Mouse (Mus musculus): ENCODE measurements around the gene Enox1. TPM values are rescaled to one million over a fixed set of nuclear protein-coding genes. Genes with fewer than 3 reads are reported as not detected.
"Not testable (repeated sequence)": the region's sequence is repeated elsewhere in the genome, so short reads cannot be mapped to it uniquely, and the experiment has no call there.

The Enox1 gene
- polyA plus RNA-seq (2015; fragmentation: Nextera tagmentation; extraction: Ambion mirVana) = 17.8 and 19.4 TPM in 2 replicates

- ATAC-seq (ENCODE audit: insufficient number of reproducible peaks, low FRiP score, low TSS enrichment, low read depth) = peak; percentile 72
- WGBS = under 1% methylated on average over 73 of the region's 73 CpGs
- H3K9ac ChIP-seq = peak within 1 kb of the TSS; percentile 68
- H3K4me3 ChIP-seq = peak within 1 kb of the TSS; percentile 79
- H3K4me1 ChIP-seq = peaks cover 19% of the 10 kb centered on the region
- H3K27ac ChIP-seq = peak within 1 kb of the TSS; percentile 79
- H3K4me2 ChIP-seq = peak within 1 kb of the TSS; percentile 97
- no peaks in the 10 kb centered on the region for H3K36me3 ChIP-seq
- H3K27me3 ChIP-seq = peaks cover 17% of the 10 kb centered on the region
- H3K9me3 ChIP-seq = no peaks in the 10 kb centered on the region
Measured at GRCm38 (mm10) chr14:77156222-77156910, at the start of gene Enox1. Gene Enox1, plus strand, starts transcription at chr14:77156763.

- H3K4me3 ChIP-seq, H3K36me3 ChIP-seq: not testable (repeated sequence)
Measured at GRCm38 (mm10) chr14:77110622-77111021, 45.9 kb upstream of the Enox1 start.

GRCm38 (mm10) chr14:77130612-77131011 is 26.0 kb upstream of the Enox1 start:
- no peak overlapping the region for H3K4me3 ChIP-seq
- no peaks in the 10 kb centered on the region for H3K27me3 ChIP-seq
- no peak overlapping the region for H3K27ac ChIP-seq
- H3K4me1 ChIP-seq = no peaks in the 10 kb centered on the region
- H3K9me3 ChIP-seq = no peaks in the 10 kb centered on the region
- H3K4me2 ChIP-seq = no peak overlapping the region
- ATAC-seq (ENCODE audit: insufficient number of reproducible peaks, low FRiP score, low TSS enrichment, low read depth) = no peak
- no peaks in the 10 kb centered on the region for H3K36me3 ChIP-seq
- no peak overlapping the region for H3K9ac ChIP-seq
- WGBS = 85% methylated on average over 5 of the region's 5 CpGs

More at GRCm38 (mm10) chr14:77110622-77111021, 45.9 kb upstream of the Enox1 start:
- H3K9me3 ChIP-seq; H3K27me3 ChIP-seq; H3K4me1 ChIP-seq; ATAC-seq (ENCODE audit: insufficient number of reproducible peaks, low FRiP score, low TSS enrichment, low read depth); H3K4me2 ChIP-seq; H3K9ac ChIP-seq; H3K27ac ChIP-seq: not testable (repeated sequence)
- 82% methylated on average over 5 of the region's 5 CpGs for WGBS

GRCm38 (mm10) chr14:77136936-77137335 is 19.6 kb upstream of the Enox1 start:
- 54% methylated on average over 6 of the region's 6 CpGs for WGBS
- no peaks in the 10 kb centered on the region for H3K9me3 ChIP-seq
- no peak overlapping the region for H3K27ac ChIP-seq
- H3K9ac ChIP-seq = no peak overlapping the region
- no peak overlapping the region for H3K4me2 ChIP-seq
- H3K4me1 ChIP-seq = no peaks in the 10 kb centered on the region; the same call in 1 of the 2 replicates
- H3K36me3 ChIP-seq = no peaks in the 10 kb centered on the region
- ATAC-seq (ENCODE audit: insufficient number of reproducible peaks, low FRiP score, low TSS enrichment, low read depth) = no peak
- no peaks in the 10 kb centered on the region for H3K27me3 ChIP-seq
- H3K4me3 ChIP-seq = no peak overlapping the region

DNA sequence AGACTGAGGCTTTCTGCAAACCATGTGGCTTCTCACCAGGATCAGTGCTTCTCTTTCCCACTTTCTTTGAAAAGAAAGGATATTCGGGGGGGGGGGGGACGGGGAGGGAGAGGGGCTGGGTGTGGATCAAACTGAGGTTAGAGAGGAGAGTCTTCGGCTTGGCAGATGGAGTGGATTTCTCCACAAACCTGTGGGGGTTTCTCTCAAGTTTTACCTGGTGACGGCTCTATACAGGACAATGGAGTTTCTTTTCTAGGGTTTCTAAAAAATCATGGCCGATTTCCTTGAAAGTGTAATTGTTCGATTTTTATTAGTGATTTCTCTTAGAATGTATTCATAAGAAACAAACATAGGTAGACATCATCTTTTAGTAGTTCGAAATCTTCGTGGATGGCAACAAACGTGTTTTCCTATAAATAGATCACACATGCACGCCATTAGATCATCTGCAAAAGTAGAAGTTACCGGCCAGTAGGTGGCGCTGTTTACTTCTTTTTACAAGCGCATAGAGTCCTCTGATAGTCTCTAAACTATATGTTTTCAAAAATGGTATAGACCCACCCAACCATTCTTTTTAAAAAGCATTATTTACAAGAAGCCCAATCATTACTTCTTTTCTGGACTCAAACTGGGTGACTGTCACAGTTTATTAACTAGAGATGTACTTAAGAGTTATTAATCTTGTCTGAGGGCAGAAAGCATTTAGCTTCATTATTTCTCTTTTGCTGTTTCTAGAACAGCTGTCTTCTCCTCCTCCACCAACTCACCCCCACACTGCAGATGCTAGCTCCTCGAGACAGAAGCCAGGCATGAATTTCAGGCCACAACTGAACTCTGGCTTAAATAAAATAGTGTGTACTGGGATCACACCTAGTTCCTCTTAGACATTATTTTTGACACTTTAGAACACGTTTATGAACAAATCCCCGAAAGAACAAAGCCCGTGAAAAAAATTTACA is 15.0 kb upstream of the Enox1 start:
- no peaks in the 10 kb centered on the region for H3K27me3 ChIP-seq
- H3K36me3 ChIP-seq = no peaks in the 10 kb centered on the region
- H3K9me3 ChIP-seq = no peaks in the 10 kb centered on the region
- H3K4me3 ChIP-seq = no peak overlapping the region
- H3K9ac ChIP-seq = no peak overlapping the region
- WGBS = 27% methylated on average over 17 of the region's 17 CpGs
- H3K4me1 ChIP-seq = no peaks in the 10 kb centered on the region; the same call in 1 of the 2 replicates
- ATAC-seq (ENCODE audit: insufficient number of reproducible peaks, low FRiP score, low TSS enrichment, low read depth) = no peak
- H3K4me2 ChIP-seq = no peak overlapping the region
- no peak overlapping the region for H3K27ac ChIP-seq

DNA sequence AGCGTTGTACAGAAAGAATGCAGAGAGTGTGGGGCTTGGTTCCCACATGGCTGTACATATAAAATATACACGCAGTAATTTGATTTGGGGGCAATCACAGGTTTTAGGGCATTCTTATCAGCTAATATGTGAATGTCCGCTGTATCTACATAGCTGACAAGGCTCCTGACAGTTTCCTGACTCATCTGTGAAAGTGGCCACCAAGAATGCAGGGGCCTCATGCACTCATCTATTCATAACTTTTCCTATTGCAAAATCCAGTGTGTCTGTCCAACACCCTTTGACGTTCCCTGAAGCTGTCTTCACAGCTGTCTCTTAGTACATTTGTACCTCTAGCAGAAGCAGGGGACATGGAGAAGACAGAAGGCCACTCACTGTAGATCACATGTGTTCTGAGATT is 11.5 kb upstream of the Enox1 start:
- ATAC-seq (ENCODE audit: insufficient number of reproducible peaks, low FRiP score, low TSS enrichment, low read depth) = no peak

DNA sequence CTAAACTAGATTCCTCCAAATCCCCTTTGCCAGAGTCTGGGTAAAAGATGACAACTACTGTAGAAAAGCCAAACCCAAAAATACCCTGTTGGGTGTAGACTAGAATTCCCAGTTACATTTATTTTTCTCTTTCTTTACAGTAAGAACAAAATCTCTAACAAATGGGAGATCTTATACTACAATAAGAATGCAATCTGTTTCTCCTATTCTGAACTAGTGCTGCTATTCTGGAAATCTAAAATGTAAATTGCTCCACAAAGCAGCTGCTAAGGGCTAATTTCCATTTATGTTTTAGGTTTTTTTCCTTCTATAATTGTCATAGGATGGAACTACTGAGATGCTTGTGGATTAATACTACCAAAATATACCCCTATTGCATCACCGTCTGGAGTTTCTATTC is 8.9 kb upstream of the Enox1 start:
- Histone ChIP-seq H3K36me3 (no peaks in the 10 kb centered on the region), H3K27ac (no peak overlapping the region), H3K4me3 (no peak overlapping the region), H3K9me3 (no peaks in the 10 kb centered on the region), H3K4me2 (no peak overlapping the region), H3K4me1 (no peaks in the 10 kb centered on the region), H3K9ac (no peak overlapping the region), H3K27me3 (no peaks in the 10 kb centered on the region)
- WGBS = 93% methylated on average over 1 of the region's 1 CpGs
- no peak for ATAC-seq (ENCODE audit: insufficient number of reproducible peaks, low FRiP score, low TSS enrichment, low read depth)

More for the DNA sequence above, 11.5 kb upstream of the Enox1 start:
- Histone ChIP-seq H3K27me3 (no peaks in the 10 kb centered on the region), H3K4me1 (no peaks in the 10 kb centered on the region; the same call in 1 of the 2 replicates), H3K27ac (no peak overlapping the region), H3K9me3 (no peaks in the 10 kb centered on the region), H3K9ac (no peak overlapping the region), H3K4me3 (no peak overlapping the region), H3K36me3 (no peaks in the 10 kb centered on the region), H3K4me2 (no peak overlapping the region)
- 77% methylated on average over 4 of the region's 4 CpGs for WGBS

GRCm38 (mm10) chr14:77150556-77150955 is 6.0 kb upstream of the Enox1 start:
- H3K4me2 ChIP-seq = no peak overlapping the region
- no peak overlapping the region for H3K4me3 ChIP-seq
- no peak overlapping the region for H3K9ac ChIP-seq
- H3K27ac ChIP-seq = no peak overlapping the region
- no peak for ATAC-seq (ENCODE audit: insufficient number of reproducible peaks, low FRiP score, low TSS enrichment, low read depth)
- H3K36me3 ChIP-seq = no peaks in the 10 kb centered on the region
- peaks cover 3% of the 10 kb centered on the region; the same call in 1 of the 2 replicates for H3K27me3 ChIP-seq
- WGBS = 70% methylated on average over 6 of the region's 6 CpGs
- no peaks in the 10 kb centered on the region for H3K9me3 ChIP-seq
- H3K4me1 ChIP-seq = no peaks in the 10 kb centered on the region

DNA sequence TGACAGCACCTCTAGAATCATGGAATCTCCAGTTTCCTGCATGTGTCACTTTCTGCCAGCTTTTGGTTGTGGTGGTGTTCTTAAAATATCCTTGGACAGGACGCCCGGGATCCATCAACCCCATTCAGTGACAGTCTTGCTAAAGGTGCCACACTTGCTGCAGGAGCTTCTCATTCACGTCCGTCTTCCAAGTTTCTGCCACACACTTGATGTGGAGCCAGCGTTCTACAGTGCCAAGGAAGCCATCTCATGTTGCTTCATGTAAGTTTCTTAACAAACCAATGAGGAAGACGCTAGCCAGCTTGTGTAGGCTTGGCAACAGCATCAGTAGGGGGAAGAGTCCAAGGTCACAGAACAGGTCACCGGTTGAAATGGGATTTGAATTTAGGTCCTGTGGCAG is 5.1 kb upstream of the Enox1 start:
- Histone ChIP-seq H3K27ac (no peak overlapping the region), H3K4me3 (no peak overlapping the region), H3K4me1 (peaks cover 8% of the 10 kb centered on the region), H3K36me3 (no peaks in the 10 kb centered on the region), H3K9ac (no peak overlapping the region), H3K9me3 (no peaks in the 10 kb centered on the region), H3K27me3 (peaks cover 4% of the 10 kb centered on the region), H3K4me2 (no peak overlapping the region)
- 85% methylated on average over 7 of the region's 7 CpGs for WGBS
- ATAC-seq (ENCODE audit: insufficient number of reproducible peaks, low FRiP score, low TSS enrichment, low read depth) = no peak

DNA sequence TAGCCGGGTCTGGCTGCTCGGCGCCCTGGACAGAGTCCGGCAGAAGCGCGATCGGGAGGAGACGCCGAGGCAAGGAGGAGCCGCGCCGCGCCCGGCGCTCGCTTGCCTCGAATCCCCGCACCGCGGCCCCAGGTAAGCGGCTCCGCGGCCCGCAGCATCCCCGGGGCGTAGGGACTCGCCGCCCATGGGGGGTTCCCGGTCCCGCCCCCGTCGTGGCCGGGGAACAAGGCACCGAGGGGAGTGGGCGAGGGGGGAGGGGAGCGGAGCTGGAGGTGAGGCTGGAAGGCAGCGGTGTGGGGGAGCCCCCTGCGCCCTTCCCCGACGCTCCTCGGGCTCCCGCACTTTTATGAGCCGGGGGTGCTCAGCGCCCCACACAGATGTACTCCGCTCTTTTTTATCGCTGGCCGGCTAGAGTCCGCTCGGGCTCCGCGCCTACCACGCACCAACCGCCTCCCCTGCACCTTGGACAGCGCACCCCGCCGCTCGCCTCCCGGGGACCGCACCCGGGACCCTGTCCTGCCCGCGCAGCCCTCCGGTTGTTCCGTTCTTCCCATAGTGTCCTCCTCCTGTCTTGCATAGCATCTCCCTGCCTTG is 445 bp downstream of the Enox1 start:
- 1% methylated on average over 56 of the region's 64 CpGs for WGBS
- peak; percentile 21; the same call in 1 of the 2 replicates for ATAC-seq (ENCODE audit: insufficient number of reproducible peaks, low FRiP score, low TSS enrichment, low read depth)
- Histone ChIP-seq H3K27me3 (peaks cover 17% of the 10 kb centered on the region), H3K9ac (peak overlapping the region; percentile 68), H3K4me2 (peak overlapping the region; percentile 97), H3K4me1 (peaks cover 19% of the 10 kb centered on the region), H3K4me3 (peak overlapping the region; percentile 79), H3K27ac (peak overlapping the region; percentile 79), H3K9me3 (no peaks in the 10 kb centered on the region), H3K36me3 (no peaks in the 10 kb centered on the region)

DNA sequence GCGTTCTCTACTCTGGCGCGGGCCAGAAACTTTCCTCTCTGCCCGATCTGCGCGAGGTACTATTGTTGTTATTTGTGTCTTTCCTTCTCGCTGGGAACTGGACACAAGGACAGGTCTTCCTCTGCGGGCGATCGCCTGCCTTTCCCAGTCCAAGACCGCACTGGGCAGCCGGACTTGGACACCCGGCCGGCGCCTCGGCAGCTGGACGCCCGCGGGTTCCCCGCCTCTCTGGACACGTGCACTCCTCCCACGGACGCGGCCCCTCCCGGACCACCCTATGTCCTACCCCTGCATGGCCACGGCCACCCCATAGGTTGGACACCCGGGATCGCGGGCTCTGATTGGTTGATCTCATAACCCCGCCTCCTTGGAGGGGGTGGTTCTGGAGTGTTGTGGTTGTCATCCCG is 945 bp downstream of the Enox1 start:
- H3K36me3 ChIP-seq = no peaks in the 10 kb centered on the region
- H3K27ac ChIP-seq = 0 out of 2 replicates have a peak overlapping the region, but pooled peaks have one; percentile 79
- WGBS = under 1% methylated on average over 31 of the region's 31 CpGs
- peak; percentile 79; the same call in 1 of the 2 replicates for ATAC-seq (ENCODE audit: insufficient number of reproducible peaks, low FRiP score, low TSS enrichment, low read depth)
- peak overlapping the region; percentile 97 for H3K4me2 ChIP-seq
- peaks cover 17% of the 10 kb centered on the region for H3K27me3 ChIP-seq
- H3K4me3 ChIP-seq = peak overlapping the region; percentile 79
- H3K9ac ChIP-seq = peak overlapping the region; percentile 68
- H3K4me1 ChIP-seq = peaks cover 20% of the 10 kb centered on the region
- no peaks in the 10 kb centered on the region for H3K9me3 ChIP-seq

Measured in limb, embryonic 15.5 days (tissue).